Mouse (Mus musculus): ENCODE results near the gene Vill. TPM values are rescaled to one million over a fixed set of nuclear protein-coding genes. Genes with fewer than 3 reads are reported as not detected.

Vill gene
- 3.2 TPM for polyA plus RNA-seq (2014; fragmentation: Illumina TruSeq; extraction: RNeasy Lipid Tissue Mini Kit (QIAGEN cat#74804); ENCODE audit: low read depth, low replicate concordance)

GRCm38 (mm10) chr9:119052154-119052944, at the start of gene Vill:
Gene Vill, plus strand, starts transcription at chr9:119052778.

GRCm38 (mm10) chr9:119093419-119094295, 41.1 kb downstream of the Vill start, which contains the start of gene Plcd1:
Gene Plcd1, minus strand, starts transcription at chr9:119093502.

GRCm38 (mm10) chr9:119101992-119102782, 49.6 kb downstream of the Vill start, which contains the start of gene Dlec1:
Gene Dlec1, plus strand, starts transcription at chr9:119102478.

Other genes starting within 250 kb of the Vill start
- gene Ctdspl, start 126.3 kb upstream of the Vill start, polyA plus RNA-seq (2014; fragmentation: Illumina TruSeq; extraction: RNeasy Lipid Tissue Mini Kit (QIAGEN cat#74804); ENCODE audit: low read depth, low replicate concordance): 33.7 TPM
- 1.1 TPM for gene Plcd1, start 40.7 kb downstream of the Vill start, polyA plus RNA-seq (2014; fragmentation: Illumina TruSeq; extraction: RNeasy Lipid Tissue Mini Kit (QIAGEN cat#74804); ENCODE audit: low read depth, low replicate concordance)
- 0.16 TPM for gene Dlec1, start 49.7 kb downstream of the Vill start, polyA plus RNA-seq (2014; fragmentation: Illumina TruSeq; extraction: RNeasy Lipid Tissue Mini Kit (QIAGEN cat#74804); ENCODE audit: low read depth, low replicate concordance)
- not detected for gene Acaa1b, start 104.3 kb downstream of the Vill start, polyA plus RNA-seq (2014; fragmentation: Illumina TruSeq; extraction: RNeasy Lipid Tissue Mini Kit (QIAGEN cat#74804); ENCODE audit: low read depth, low replicate concordance)
- not detected for gene Gm47289, start 106.4 kb downstream of the Vill start, polyA plus RNA-seq (2014; fragmentation: Illumina TruSeq; extraction: RNeasy Lipid Tissue Mini Kit (QIAGEN cat#74804); ENCODE audit: low read depth, low replicate concordance)
- not detected for gene Slc22a13, start 156.3 kb downstream of the Vill start, polyA plus RNA-seq (2014; fragmentation: Illumina TruSeq; extraction: RNeasy Lipid Tissue Mini Kit (QIAGEN cat#74804); ENCODE audit: low read depth, low replicate concordance)

Data from sigmoid colon, adult 10 weeks (tissue).